Mouse (Mus musculus): ENCODE data around the gene Csnk1g2. TPM values are rescaled to one million over a fixed set of nuclear protein-coding genes. Genes with fewer than 3 reads are reported as not detected.

The Csnk1g2 gene
- polyA plus RNA-seq (2014; fragmentation: Illumina TruSeq; extraction: RNeasy Lipid Tissue Mini Kit (QIAGEN cat#74804); ENCODE audit: low read depth, low replicate concordance) = 139 TPM

DNA sequence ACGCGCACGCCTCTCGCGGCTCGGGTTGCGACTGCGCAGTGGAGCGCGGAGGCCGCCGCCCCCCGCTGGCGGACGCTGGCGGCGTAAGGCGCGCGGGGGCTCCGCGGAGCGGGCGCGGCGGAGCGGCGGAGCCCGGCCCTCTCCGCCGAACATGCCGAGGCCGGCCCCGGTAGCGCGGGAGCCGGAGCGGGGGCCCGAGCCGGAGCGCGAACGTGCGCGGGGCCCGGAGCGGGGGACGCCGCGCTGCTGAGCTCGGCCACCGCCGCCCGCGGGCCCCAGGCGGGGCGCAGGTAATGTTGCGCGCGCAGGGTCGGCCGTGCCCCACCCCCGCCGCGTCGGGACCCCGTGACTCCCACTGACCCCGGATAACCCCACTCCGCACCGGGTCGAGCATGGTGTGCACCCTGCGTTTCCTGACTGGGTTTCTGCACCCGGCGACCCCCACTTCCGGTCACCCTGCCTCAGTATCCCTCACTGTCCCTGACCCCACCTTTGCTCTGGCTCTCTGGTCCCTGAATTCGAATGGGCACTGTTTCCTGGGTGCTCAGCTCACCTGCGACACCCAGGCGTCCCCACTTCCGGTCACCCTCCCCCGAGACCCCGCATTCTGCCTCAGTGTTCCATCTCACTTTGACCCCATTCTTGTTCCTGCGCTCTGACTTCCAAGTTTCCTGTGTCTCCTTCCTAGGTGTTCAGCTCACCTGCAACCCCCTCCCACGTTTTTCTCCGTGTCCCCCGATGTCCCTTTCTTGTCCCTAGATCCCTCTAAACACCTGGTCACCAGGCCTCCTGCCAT lies at the start of gene Csnk1g2:
Csnk1g2 (plus strand) TSS at position 178 of the 796 bp plus-strand sequence.

DNA sequence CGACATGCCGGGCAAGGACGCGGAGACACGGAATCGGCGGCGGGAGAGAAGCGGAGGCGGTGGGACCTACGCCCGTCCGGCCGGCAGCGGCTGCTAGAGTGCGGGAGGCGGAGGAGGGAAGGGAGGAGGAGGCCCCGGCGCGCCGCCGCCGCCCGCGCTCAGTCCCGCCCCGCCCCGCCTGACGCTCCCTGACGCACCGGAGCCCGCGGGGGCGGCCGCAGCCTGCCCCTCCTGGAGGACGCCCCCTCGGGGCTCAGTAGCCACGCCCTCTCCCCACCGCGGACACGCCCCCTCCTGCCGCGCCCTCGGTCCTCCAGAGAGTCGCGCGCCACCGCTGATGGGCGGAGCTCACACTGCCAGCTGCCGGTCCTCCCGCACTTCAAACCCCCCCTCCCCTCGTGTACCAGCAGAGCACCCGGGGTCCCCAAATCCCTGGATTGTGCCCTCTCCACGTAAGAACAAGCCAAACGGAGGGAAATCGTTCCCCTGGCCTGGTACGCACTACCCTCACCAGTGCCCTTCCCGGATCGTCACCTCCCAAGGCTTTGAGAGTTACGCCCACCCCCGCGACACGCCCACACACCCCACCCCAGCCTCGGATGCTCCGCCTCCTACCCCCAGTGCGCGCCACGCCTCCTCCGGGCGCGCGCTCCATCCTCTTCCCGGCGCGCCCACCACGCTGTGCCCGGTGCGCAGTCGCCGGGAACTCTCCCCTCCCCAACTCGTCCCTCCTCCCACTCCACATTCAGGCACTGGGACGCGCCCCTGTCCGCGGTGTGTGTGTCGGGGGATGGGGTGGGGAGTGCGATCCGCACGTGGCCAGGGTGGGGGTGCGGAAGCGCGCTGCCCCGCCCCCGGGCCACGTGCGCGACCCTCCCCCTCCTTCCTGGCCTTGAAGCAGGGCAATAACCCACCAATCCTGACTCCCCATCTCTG lies 45.2 kb upstream of the Csnk1g2 start, which contains the start of gene Klf16:
Klf16 (minus strand) TSS at position 127 of the 936 bp plus-strand sequence.

DNA sequence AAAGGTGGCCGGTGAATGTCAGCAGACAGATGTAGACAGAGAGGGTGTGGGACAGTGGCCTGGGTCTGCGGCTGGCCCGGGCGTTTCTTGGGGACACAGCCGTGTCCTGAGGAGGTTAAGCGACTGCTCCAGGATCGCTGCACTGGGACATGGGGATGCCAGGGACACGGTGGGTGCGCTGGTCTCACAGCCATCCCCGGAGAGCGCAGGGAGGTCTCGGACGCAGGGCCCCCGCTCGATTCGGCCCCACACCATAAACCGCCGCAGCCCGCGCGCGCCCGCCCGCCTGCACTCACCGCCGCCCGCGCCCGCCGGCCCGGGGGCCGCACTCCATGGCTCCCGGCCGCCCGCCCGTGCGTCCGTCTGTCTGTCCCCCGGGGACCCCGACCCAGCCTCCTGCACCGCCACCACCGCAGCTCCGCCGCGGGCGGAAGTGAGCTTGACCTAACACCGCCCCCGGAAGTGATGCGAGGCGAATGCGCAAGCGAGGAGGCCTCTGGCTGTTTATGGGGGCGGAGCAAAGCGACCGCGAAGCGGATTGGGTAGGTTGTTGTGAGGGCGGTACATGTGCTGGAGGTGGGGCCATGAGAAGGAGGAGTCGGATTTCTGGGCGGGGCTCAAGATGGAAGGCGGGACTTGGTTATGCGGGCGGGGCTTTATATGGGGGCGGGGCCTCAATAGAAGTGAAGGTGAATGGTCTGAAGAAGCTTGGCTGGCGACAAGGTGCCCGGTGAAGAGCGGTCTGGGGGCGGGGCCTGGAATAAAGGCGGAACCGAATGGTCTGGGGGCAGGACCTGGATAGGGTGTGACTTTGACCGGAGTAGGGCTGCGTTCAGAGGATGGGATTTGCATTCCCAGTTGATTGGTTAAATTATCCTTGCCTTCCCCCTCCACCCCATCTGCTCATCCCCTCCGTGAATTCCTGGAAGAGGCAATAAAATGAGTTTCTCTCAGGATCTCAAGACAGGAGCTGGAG lies 32.5 kb upstream of the Csnk1g2 start, which contains the start of gene Abhd17a:
Abhd17a (minus strand) TSS at position 463 of the 976 bp plus-strand sequence.

DNA sequence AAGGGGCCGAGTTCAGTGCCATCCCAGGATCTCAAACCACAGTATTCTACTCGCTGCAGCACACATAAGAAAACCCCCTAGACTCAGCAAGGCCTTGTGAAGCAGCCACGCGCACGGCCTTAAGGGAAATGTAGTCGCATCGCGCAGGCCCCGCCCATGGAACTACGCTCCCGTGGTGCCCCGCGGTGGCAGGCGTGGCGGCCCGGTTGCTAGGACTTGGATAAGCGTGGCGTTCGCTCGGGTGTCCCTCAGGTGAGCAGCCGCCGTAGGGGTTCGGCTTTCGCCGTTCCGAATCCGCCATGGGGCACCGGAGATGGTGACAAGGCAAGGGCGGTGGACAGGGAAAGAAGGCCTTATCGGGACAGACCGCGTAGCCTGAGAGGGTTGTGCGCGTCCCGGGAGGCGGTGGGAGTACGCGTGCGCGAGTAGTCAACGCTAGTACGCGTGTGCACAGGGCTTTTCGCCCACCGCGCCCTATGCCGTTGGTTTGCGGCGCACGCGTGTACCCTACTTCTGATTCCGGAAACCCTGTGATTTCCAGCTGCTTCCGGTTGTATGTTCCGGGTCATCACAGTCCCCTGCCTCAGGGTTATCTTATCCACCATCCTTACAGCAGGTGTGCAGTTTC lies 19.8 kb upstream of the Csnk1g2 start, which contains the start of the genes Scamp4 and Adat3:
Scamp4 (plus strand) TSS at position 175 of the 628 bp plus-strand sequence.
Adat3 (plus strand) TSS at position 183 of the 628 bp plus-strand sequence.

DNA sequence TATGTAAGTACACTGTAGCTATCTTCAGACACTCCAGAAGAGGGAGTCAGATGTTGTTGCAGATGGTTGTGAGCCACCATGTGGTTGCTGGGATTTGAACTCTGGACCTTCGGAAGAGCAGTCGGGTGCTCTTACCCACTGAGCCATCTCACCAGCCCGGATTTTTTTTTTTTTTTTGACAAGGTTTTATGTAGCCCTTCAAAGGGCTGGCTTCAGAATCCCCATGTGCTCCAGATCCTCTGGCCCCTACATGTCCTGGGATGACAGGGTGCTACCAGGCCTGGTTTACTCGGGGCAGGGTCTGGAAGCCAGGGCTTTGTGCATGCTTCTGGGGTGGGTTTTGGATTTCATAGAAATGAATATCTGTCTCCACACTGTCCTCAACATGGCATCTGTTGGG lies 16.9 kb upstream of the Csnk1g2 start, which contains the start of gene Gm49322:
Gm49322 (plus strand) TSS at position 301 of the 400 bp plus-strand sequence.

DNA sequence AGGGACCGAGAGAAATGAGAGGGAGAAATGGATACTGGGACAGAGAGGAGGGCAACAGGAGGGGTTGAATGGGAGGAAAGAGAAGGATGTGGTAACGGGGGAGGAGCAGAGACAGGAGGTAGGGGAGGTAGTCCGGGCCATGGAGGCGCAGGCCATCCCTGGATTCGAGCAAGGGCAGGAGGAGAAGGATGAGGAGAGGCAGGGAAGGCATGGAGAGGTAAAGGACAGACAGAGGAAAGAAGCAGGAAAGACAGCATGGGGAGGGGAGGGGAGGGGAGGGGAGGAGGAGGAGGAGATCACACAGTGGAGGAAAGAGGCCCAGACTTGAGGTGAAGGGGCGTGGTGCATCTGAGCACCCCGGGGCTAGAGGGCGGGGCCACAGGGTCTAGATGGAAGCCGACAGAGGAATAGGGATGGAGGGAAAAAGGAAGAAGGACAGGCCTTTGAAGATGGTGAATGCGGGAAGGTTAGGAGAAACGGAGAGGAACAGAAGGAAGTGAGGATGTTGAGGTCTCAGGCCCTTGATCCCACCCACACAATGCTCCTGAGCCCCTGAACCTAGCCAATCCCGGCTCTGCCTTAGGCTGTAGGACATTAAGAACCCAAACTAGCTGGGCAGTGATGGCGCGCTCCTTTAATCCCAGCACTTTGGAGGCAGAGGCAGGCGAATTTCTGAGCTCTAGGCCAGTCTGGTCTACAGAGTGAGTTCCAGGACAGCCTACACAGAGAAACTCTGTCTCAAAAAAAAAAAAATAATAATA lies 34.4 kb downstream of the Csnk1g2 start, which contains the start of gene Btbd2:
Btbd2 (minus strand) TSS at position 209 of the 761 bp plus-strand sequence.

DNA sequence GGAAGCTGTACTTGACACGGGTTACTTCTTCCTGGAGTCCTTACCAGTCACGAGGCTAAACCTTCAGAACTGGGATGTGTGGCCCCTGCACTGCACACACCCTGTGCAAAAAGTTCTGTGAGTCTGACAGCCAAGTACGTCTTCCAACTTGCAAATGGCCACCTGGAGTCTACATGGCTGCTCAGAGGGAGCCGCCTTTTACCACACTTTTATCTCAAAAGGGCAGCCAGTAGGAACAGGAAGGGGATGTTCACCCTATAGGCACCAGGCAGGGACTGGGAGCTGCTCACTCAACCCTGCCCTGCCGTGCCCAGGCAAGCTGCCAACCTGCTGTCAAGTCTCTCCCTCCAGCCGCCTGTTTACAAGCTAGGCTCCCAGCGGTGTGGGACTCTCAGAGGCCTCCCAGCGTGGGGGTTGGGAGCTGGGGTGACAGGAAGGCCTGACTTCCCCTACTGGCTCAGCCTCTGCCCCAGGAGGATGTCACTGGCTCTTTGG lies 55.4 kb downstream of the Csnk1g2 start, which contains the start of gene Mknk2:
Mknk2 (minus strand) TSS at position 171 of the 495 bp plus-strand sequence.

Other genes with a start within 250 kb of the Csnk1g2 start
- gene Mex3d, start 235.2 kb upstream of the Csnk1g2 start, polyA plus RNA-seq (2014; fragmentation: Illumina TruSeq; extraction: RNeasy Lipid Tissue Mini Kit (QIAGEN cat#74804); ENCODE audit: low read depth, low replicate concordance) = 14.4 TPM
- 113 TPM for gene Mbd3, start 223.3 kb upstream of the Csnk1g2 start, polyA plus RNA-seq (2014; fragmentation: Illumina TruSeq; extraction: RNeasy Lipid Tissue Mini Kit (QIAGEN cat#74804); ENCODE audit: low read depth, low replicate concordance)
- 470 TPM for gene Uqcr11, start 216.0 kb upstream of the Csnk1g2 start, polyA plus RNA-seq (2014; fragmentation: Illumina TruSeq; extraction: RNeasy Lipid Tissue Mini Kit (QIAGEN cat#74804); ENCODE audit: low read depth, low replicate concordance)
- 33.4 TPM for gene Tcf3, start 189.2 kb upstream of the Csnk1g2 start, polyA plus RNA-seq (2014; fragmentation: Illumina TruSeq; extraction: RNeasy Lipid Tissue Mini Kit (QIAGEN cat#74804); ENCODE audit: low read depth, low replicate concordance)
- gene Onecut3, start 128.0 kb upstream of the Csnk1g2 start, polyA plus RNA-seq (2014; fragmentation: Illumina TruSeq; extraction: RNeasy Lipid Tissue Mini Kit (QIAGEN cat#74804); ENCODE audit: low read depth, low replicate concordance) = not detected
- 26.6 TPM for gene Atp8b3, start 83.7 kb upstream of the Csnk1g2 start, polyA plus RNA-seq (2014; fragmentation: Illumina TruSeq; extraction: RNeasy Lipid Tissue Mini Kit (QIAGEN cat#74804); ENCODE audit: low read depth, low replicate concordance)
- 24.3 TPM for gene Rexo1, start 61.3 kb upstream of the Csnk1g2 start, polyA plus RNA-seq (2014; fragmentation: Illumina TruSeq; extraction: RNeasy Lipid Tissue Mini Kit (QIAGEN cat#74804); ENCODE audit: low read depth, low replicate concordance)
- gene Klf16, start 45.5 kb upstream of the Csnk1g2 start, polyA plus RNA-seq (2014; fragmentation: Illumina TruSeq; extraction: RNeasy Lipid Tissue Mini Kit (QIAGEN cat#74804); ENCODE audit: low read depth, low replicate concordance) = 16.1 TPM
- 72.8 TPM for gene Abhd17a, start 32.5 kb upstream of the Csnk1g2 start, polyA plus RNA-seq (2014; fragmentation: Illumina TruSeq; extraction: RNeasy Lipid Tissue Mini Kit (QIAGEN cat#74804); ENCODE audit: low read depth, low replicate concordance)
- 49.8 TPM for gene Scamp4, start 20.0 kb upstream of the Csnk1g2 start, polyA plus RNA-seq (2014; fragmentation: Illumina TruSeq; extraction: RNeasy Lipid Tissue Mini Kit (QIAGEN cat#74804); ENCODE audit: low read depth, low replicate concordance)
- 3.3 TPM for gene Adat3, start 20.0 kb upstream of the Csnk1g2 start, polyA plus RNA-seq (2014; fragmentation: Illumina TruSeq; extraction: RNeasy Lipid Tissue Mini Kit (QIAGEN cat#74804); ENCODE audit: low read depth, low replicate concordance)
- gene Gm49322, start 16.8 kb upstream of the Csnk1g2 start, polyA plus RNA-seq (2014; fragmentation: Illumina TruSeq; extraction: RNeasy Lipid Tissue Mini Kit (QIAGEN cat#74804); ENCODE audit: low read depth, low replicate concordance) = 1.5 TPM
- 51.0 TPM for gene Btbd2, start 34.2 kb downstream of the Csnk1g2 start, polyA plus RNA-seq (2014; fragmentation: Illumina TruSeq; extraction: RNeasy Lipid Tissue Mini Kit (QIAGEN cat#74804); ENCODE audit: low read depth, low replicate concordance)
- 248 TPM for gene Mknk2, start 55.3 kb downstream of the Csnk1g2 start, polyA plus RNA-seq (2014; fragmentation: Illumina TruSeq; extraction: RNeasy Lipid Tissue Mini Kit (QIAGEN cat#74804); ENCODE audit: low read depth, low replicate concordance)
- gene Mob3a, start 79.1 kb downstream of the Csnk1g2 start, polyA plus RNA-seq (2014; fragmentation: Illumina TruSeq; extraction: RNeasy Lipid Tissue Mini Kit (QIAGEN cat#74804); ENCODE audit: low read depth, low replicate concordance) = 18.5 TPM
- gene Izumo4, start 79.3 kb downstream of the Csnk1g2 start, polyA plus RNA-seq (2014; fragmentation: Illumina TruSeq; extraction: RNeasy Lipid Tissue Mini Kit (QIAGEN cat#74804); ENCODE audit: low read depth, low replicate concordance) = 56.3 TPM
- 80.0 TPM for gene Ap3d1, start 119.4 kb downstream of the Csnk1g2 start, polyA plus RNA-seq (2014; fragmentation: Illumina TruSeq; extraction: RNeasy Lipid Tissue Mini Kit (QIAGEN cat#74804); ENCODE audit: low read depth, low replicate concordance)
- gene Dot1l, start 132.4 kb downstream of the Csnk1g2 start, polyA plus RNA-seq (2014; fragmentation: Illumina TruSeq; extraction: RNeasy Lipid Tissue Mini Kit (QIAGEN cat#74804); ENCODE audit: low read depth, low replicate concordance) = 37.2 TPM
- 31.2 TPM for gene Sf3a2, start 175.4 kb downstream of the Csnk1g2 start, polyA plus RNA-seq (2014; fragmentation: Illumina TruSeq; extraction: RNeasy Lipid Tissue Mini Kit (QIAGEN cat#74804); ENCODE audit: low read depth, low replicate concordance)
- gene Plekhj1, start 175.8 kb downstream of the Csnk1g2 start, polyA plus RNA-seq (2014; fragmentation: Illumina TruSeq; extraction: RNeasy Lipid Tissue Mini Kit (QIAGEN cat#74804); ENCODE audit: low read depth, low replicate concordance) = 48.9 TPM
- gene Amh, start 182.4 kb downstream of the Csnk1g2 start, polyA plus RNA-seq (2014; fragmentation: Illumina TruSeq; extraction: RNeasy Lipid Tissue Mini Kit (QIAGEN cat#74804); ENCODE audit: low read depth, low replicate concordance) = 0.19 TPM
- not detected for gene Jsrp1, start 190.7 kb downstream of the Csnk1g2 start, polyA plus RNA-seq (2014; fragmentation: Illumina TruSeq; extraction: RNeasy Lipid Tissue Mini Kit (QIAGEN cat#74804); ENCODE audit: low read depth, low replicate concordance)
- 485 TPM for gene Oaz1, start 203.8 kb downstream of the Csnk1g2 start, polyA plus RNA-seq (2014; fragmentation: Illumina TruSeq; extraction: RNeasy Lipid Tissue Mini Kit (QIAGEN cat#74804); ENCODE audit: low read depth, low replicate concordance)
- gene Lingo3, start 221.2 kb downstream of the Csnk1g2 start, polyA plus RNA-seq (2014; fragmentation: Illumina TruSeq; extraction: RNeasy Lipid Tissue Mini Kit (QIAGEN cat#74804); ENCODE audit: low read depth, low replicate concordance) = not detected
- 80.8 TPM for gene Lsm7, start 232.4 kb downstream of the Csnk1g2 start, polyA plus RNA-seq (2014; fragmentation: Illumina TruSeq; extraction: RNeasy Lipid Tissue Mini Kit (QIAGEN cat#74804); ENCODE audit: low read depth, low replicate concordance)
- gene Sppl2b, start 232.4 kb downstream of the Csnk1g2 start, polyA plus RNA-seq (2014; fragmentation: Illumina TruSeq; extraction: RNeasy Lipid Tissue Mini Kit (QIAGEN cat#74804); ENCODE audit: low read depth, low replicate concordance) = 22.0 TPM
- gene Tmprss9, start 249.0 kb downstream of the Csnk1g2 start, polyA plus RNA-seq (2014; fragmentation: Illumina TruSeq; extraction: RNeasy Lipid Tissue Mini Kit (QIAGEN cat#74804); ENCODE audit: low read depth, low replicate concordance) = 0.10 TPM